Mouse (Mus musculus): ENCODE measurements at regions not wholly inside any gene's neighbourhood (a gene's known extent, or its start where the extent isn't known, plus 50 kb on each side); places are given as distances from the start of the nearest gene placed in this dataset.

DNA sequence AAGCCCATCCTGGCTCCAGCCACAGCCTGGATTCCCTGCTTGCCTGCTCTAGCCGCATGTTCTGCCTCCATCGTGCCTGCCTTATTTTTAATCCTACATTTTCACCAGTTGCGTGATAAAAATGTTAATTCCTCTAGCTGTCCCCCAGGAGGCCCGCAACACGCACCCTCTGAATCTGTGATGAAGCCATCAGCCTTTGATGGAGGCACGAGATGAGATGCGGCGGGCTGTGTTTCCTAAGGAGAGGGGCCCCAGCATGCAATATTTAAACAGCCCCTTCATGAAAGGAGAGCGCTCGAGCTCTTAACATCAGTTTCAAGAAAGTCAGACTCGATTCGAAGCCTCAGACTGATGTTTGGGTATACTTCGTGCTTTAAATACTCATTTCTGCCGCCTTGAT lies 76.3 kb downstream of the Nptx2 start:
- DNase-seq (ENCODE audit: low spot score in 2 of 2) = no peak

- peak in 1 of 2 experiments; percentile 71 for DNase-seq (ENCODE audit: low spot score in 2 of 2)
Measured at GRCm38 (mm10) chr5:144623358-144623757, 77.7 kb downstream of the Nptx2 start.

- DNase-seq (ENCODE audit: low spot score in 2 of 2) = peak in 1 of 2 experiments; percentile 39
Measured at GRCm38 (mm10) chr5:144632295-144632694, 86.6 kb downstream of the Nptx2 start.

DNA sequence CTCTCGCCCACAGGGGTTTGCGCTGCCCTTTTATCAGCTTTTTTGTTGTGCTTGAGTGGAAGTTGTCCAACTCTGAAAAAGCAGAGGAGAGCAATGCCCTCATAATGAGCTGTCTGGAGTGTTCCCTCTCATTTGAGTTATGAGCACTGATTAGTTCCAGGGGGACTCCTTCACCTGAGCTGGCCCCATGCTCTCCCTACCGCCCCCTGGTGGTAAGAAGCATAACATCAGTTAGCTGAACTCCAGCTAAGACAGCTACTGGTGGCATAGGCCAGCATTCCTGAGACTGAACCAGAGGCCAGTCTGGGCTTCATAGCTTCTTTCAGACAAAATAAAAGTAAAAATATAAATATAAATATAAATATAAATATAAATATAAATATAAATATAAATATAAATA lies 92.9 kb downstream of the Nptx2 start:
- DNase-seq (ENCODE audit: low spot score in 2 of 2) = peak in 1 of 2 experiments; percentile 33

DNA sequence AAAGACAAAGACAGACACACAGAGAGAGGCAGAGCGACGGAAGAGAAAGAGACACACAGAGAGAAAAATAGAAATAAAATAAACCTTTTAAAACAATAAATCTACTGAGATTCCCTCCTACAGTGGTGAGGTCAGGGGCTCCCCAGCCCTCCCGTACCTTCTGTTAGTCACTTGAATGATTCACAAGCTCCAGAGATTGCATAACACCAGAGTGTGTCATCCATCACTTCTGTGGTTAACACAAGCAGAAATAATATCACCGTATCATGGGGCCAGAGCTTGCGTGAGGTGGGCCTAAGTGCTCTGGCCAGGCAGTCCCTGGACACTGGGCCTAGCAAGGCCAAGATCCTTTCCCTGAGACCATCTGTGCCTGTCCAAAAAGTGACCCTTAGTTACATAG lies 93.9 kb downstream of the Nptx2 start:
- DNase-seq (ENCODE audit: low spot score in 2 of 2) = no peak

DNA sequence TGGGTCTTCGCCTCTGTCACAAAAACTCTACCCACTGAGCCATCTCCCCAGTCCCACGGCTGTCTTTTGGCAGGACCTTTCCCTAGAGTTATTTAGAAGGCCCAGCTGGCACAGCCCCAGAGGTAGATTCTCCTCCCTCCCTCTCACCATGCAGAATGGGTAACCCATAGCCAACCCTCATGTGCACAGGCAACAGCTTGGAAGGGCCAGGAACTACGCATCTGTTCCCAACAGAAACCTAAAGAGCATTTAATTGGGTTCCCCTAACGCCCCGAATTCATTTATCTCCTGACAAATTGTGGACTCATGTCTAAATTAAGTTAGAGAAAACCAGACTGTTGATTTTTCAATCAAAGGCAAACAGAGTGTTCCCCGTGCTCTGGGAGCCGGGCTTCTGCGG lies 97.1 kb downstream of the Nptx2 start:
- no peak for DNase-seq (ENCODE audit: low spot score in 2 of 2)

DNA sequence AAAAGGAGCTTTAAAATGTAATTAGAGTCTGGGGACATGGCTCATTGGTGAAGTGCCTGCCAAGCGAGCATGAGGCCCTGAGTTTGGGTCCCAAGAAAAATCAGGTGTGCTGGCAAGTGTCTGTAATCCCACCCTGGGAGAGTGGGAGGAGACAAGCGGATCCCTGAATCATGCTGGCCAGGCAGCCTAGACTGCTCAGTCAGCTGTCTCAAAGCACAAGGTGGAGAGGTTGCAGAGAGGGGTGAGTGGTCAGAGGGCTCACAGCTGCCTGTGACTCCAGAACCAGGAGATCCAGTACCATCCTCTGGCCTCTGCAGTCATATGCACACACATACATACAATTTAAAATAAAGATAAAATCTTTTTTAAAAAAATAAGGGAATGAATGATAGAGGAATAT lies 97.7 kb downstream of the Nptx2 start:
- DNase-seq (ENCODE audit: low spot score in 2 of 2) = no peak

GRCm38 (mm10) chr5:144645367-144645766 lies 99.7 kb downstream of the Nptx2 start:
- no peak for DNase-seq (ENCODE audit: low spot score in 2 of 2)

GRCm38 (mm10) chr5:144647311-144648104 lies 101.8 kb downstream of the Nptx2 start:
- peak; percentile 35 to 76 for DNase-seq (ENCODE audit: low spot score in 2 of 2)

GRCm38 (mm10) chr5:144652231-144652630 lies 106.5 kb downstream of the Nptx2 start:
- no peak for DNase-seq (ENCODE audit: low spot score in 2 of 2)

- DNase-seq (ENCODE audit: low spot score in 2 of 2) = no peak
Measured at GRCm38 (mm10) chr5:144662031-144662430, 99.6 kb downstream of the Tmem130 start.

GRCm38 (mm10) chr5:144663981-144664380 lies 97.6 kb downstream of the Tmem130 start:
- no peak for DNase-seq (ENCODE audit: low spot score in 2 of 2)

GRCm38 (mm10) chr5:144664571-144665295 lies 96.9 kb downstream of the Tmem130 start:
- DNase-seq (ENCODE audit: low spot score in 2 of 2) = no peak

DNA sequence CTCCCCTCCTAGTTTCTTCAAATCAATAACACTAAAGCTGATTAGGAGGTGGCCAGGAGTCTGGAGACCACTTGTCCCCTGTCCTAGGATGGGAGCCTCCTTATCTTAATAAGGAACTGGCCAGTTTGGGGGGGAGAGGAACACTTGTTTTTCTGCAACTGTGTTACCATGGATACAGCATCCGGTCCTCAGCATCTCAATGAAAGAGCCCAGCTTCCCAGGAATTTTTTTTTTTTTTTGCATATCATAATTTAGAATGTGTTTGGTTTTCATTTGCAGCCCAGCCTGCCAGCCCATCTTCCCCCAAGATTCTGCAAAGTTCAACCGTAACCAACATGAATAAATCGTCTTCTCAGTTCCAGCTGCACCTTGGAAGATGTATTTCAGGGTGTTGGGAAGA lies 93.6 kb downstream of the Tmem130 start:
- DNase-seq (ENCODE audit: low spot score in 2 of 2) = no peak

DNA sequence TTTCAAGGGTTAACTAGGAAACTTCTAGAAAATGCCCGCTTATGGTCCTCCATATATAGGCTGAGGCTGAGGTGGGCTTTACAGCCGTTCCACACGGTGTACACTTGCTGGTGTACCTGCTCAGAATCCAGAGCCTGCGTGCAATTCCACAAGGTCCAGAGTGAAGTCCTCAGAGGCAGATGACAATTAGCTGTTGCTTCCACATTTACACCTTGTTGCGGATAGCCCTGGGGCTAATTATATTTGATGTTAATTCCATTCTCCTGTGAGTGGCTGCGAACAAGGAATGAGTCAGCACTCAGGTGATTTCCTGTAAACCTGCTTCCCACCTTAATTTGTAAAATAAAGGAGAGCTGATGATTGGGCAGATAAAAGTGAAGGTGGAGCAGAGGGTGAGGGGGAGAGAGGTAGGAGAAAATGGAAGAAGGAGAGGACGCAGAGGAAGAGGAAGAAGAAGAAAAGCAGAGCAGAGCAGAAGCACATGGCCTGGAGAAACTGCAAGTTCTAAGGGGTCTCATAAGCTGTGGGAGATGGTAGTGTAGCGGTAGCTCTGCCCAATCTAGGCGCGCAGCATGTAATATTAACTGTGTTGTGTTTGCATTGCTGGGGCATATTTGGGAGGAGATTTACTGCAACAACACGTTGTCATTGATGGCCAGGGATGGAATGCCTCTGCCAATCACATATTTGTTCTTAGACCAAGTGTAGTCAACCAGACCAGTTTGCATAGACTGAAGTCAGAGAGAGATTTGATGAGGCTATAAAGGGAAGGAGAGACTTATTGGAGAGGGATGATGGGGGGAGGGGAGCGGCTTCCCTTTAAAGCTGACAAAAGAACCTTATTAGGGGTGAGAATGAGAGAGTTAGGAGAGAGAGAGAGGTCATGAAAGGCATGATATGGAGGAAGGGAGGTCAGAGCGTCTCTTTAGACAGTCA lies 82.5 kb downstream of the Tmem130 start:
- no peak for DNase-seq (ENCODE audit: low spot score in 2 of 2)

- DNase-seq (ENCODE audit: low spot score in 2 of 2) = no peak
Measured at GRCm38 (mm10) chr5:144684184-144684583, 77.4 kb downstream of the Tmem130 start.

All from left cerebral cortex, adult 9 months (tissue).